Mouse (Mus musculus) retina, adult 2 months (tissue): Measurements from ENCODE around the gene Pdlim1.

Experiments used
- DNase-seq: peaks from one replicate; pipeline ENCODE4 v3.0.0-alpha.2; 2012; ENCODE audit warnings: low read depth, low spot score

The Pdlim1 gene

GRCm38 (mm10) chr19:40271308-40271892, at the start of gene Pdlim1:
TSS of gene Pdlim1 (minus strand) at chr19:40271842.
- DNase-seq, result no peak

- no peak for DNase-seq
Observed at GRCm38 (mm10) chr19:40319199-40319598, 47.6 kb upstream of the Pdlim1 start.

GRCm38 (mm10) chr19:40318511-40318910, 46.9 kb upstream of the Pdlim1 start:
- DNase-seq, result no peak

- DNase-seq, result no peak
Observed at GRCm38 (mm10) chr19:40317001-40317400, 45.4 kb upstream of the Pdlim1 start.

GRCm38 (mm10) chr19:40314252-40314651, 42.6 kb upstream of the Pdlim1 start:
- DNase-seq, result no peak

GRCm38 (mm10) chr19:40311631-40312030, 40.0 kb upstream of the Pdlim1 start:
- no peak for DNase-seq

GRCm38 (mm10) chr19:40310410-40311130, 38.9 kb upstream of the Pdlim1 start:
- no peak for DNase-seq

GRCm38 (mm10) chr19:40309911-40310310, 38.3 kb upstream of the Pdlim1 start:
- DNase-seq, result no peak

GRCm38 (mm10) chr19:40307550-40307949, 35.9 kb upstream of the Pdlim1 start:
- DNase-seq, result no peak

GRCm38 (mm10) chr19:40306631-40307030, 35.0 kb upstream of the Pdlim1 start:
- no peak for DNase-seq

GRCm38 (mm10) chr19:40305456-40305855, 33.8 kb upstream of the Pdlim1 start:
- DNase-seq, result no peak

- DNase-seq, result no peak
Observed at GRCm38 (mm10) chr19:40302916-40303315, 31.3 kb upstream of the Pdlim1 start.

- no peak for DNase-seq
Observed at GRCm38 (mm10) chr19:40302477-40302876, 30.8 kb upstream of the Pdlim1 start.

GRCm38 (mm10) chr19:40299983-40300759, 28.5 kb upstream of the Pdlim1 start:
- DNase-seq, result no peak

GRCm38 (mm10) chr19:40299182-40299581, 27.5 kb upstream of the Pdlim1 start:
- no peak for DNase-seq

- no peak for DNase-seq
Observed at GRCm38 (mm10) chr19:40298574-40298973, 26.9 kb upstream of the Pdlim1 start.

- no peak for DNase-seq
Observed at GRCm38 (mm10) chr19:40297798-40298144, 26.1 kb upstream of the Pdlim1 start.

- DNase-seq, result no peak
Observed at GRCm38 (mm10) chr19:40297078-40297797, 25.6 kb upstream of the Pdlim1 start.

- DNase-seq, result no peak
Observed at GRCm38 (mm10) chr19:40294231-40294630, 22.6 kb upstream of the Pdlim1 start.

GRCm38 (mm10) chr19:40293791-40294190, 22.1 kb upstream of the Pdlim1 start:
- DNase-seq, result no peak

- DNase-seq, result no peak
Observed at GRCm38 (mm10) chr19:40290099-40290724, 18.6 kb upstream of the Pdlim1 start.

GRCm38 (mm10) chr19:40288415-40288814, 16.8 kb upstream of the Pdlim1 start:
- no peak for DNase-seq
